Mouse (Mus musculus) monocyte, adult 2 months (primary cell): ENCODE measurements around the gene Ceacam12.
"Not testable (repeated sequence)": the region's sequence is repeated elsewhere in the genome, so short reads cannot be mapped to it uniquely, and the experiment has no call there.

Experiments used
- DNase-seq, 2 experiments: peaks; one replicate each; pipeline ENCODE4 v3.0.0; 2022; ENCODE audit warnings: low spot score in 2 of 2, low read depth in 1 of 2

Ceacam12 gene

GRCm38 (mm10) chr7:18065629-18066028, at the start of gene Ceacam12:
Gene Ceacam12 (plus strand): TSS chr7:18065929.
- DNase-seq = no peak

- DNase-seq = not testable (repeated sequence)
Observed at GRCm38 (mm10) chr7:18073821-18074220, 8.1 kb downstream of the Ceacam12 start.

GRCm38 (mm10) chr7:18100785-18101184, 35.1 kb downstream of the Ceacam12 start:
- no peak for DNase-seq
